Mouse (Mus musculus): ENCODE results near the gene Rps11.

DNA sequence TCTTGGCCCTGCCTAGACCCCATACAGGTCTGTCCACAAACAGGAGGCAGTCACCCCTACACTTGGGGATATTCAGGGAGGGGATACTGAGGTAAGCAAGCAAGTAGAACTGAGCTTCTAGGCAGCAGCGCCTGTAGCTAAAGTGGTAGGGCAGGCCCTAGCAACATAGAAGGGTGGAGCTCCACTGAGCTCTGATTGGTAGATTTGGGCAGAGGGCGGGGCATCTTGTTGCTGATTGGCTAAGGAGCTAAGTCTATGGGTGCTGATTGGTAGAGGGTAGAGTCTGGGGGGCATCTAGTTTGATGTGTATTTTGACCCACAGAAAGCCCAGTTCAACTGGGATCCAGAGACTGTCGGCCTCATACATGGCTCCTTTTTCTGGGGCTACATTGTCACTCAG is 45.3 kb upstream of the Rps11 start:
- TF ChIP-seq HCFC1 (IDR thresholded peaks at IDR 0.05; ENCODE audit: borderline replicate concordance, insufficient read depth, low read length) (no peak), CHD2 (IDR thresholded peaks at IDR 0.05; ENCODE audit: low read depth, low read length) (no peak; the same call in 1 of the 2 replicates), ZNF384 (IDR thresholded peaks at IDR 0.05; ENCODE audit: low read depth, low read length) (no peak), ZC3H11A (IDR thresholded peaks at IDR 0.05; ENCODE audit: borderline replicate concordance, low read depth, low read length) (no peak)

Measured in ES-E14 (cell line).